ENCODE assay signal across 9 mouse cellular contexts in the genomic region with DNA sequence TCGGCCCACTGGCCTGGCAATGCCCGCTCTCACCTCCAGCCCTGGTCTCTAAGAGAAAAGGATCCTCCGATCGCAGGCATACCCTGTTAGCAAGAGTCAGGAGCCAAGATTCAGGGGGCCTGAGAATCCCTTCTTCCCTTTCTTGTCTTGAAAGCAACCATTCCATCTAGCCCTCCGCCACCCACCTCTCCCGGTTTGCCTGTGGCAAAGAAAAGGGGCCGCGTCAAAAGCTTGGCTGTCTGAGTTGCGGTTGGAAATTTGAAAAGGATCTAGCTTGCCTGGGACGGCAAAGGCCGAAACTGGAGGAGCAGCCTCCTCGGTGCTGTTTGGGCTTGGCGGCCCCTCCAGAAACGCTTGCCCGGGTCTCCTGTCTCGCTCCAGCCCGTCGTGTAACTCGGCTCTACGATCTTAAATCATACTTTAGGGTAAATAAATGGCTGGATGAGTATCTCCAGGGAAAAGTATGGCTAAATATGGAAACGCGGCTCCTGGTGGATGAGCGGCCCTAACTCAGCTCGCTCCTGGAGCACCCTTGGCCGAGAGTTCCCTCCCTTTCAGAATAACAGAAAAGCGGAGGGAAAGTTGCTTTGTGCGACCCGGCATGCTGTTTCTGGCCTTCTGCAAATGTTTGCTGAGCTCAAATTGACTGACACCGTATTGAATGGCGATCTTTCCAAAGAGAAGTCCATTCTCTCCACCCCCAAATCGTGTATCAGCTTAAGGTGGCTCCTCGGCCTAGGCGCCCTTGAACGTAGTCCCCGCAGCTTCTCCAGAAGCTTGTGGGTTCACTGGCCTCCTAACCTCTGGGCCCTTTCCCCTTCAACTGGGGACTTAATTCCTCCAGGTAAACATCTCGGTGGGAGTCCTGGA. TPM values are rescaled to one million over a fixed set of nuclear protein-coding genes. Genes with fewer than 3 reads are reported as not detected.
DNase-seq lines count a peak whose midpoint lies in the region; ATAC-seq and TF ChIP-seq lines count a peak whose summit lies in the region.
"Had no signal": no experiment of that assay in that cellular context is flagged by ENCODE, and none has a peak within 500 bp of the region (broad histone marks: within the 10 kb centered on the region; RNA-seq: fewer than 3 reads in every experiment).

No protein-coding gene starts in this region.

- no peak for TF ChIP-seq CTCF in heart, postnatal 0 days (IDR thresholded peaks at IDR 0.05; ENCODE audit: low read depth)
- no peak for TF ChIP-seq CTCF in brain, embryonic 14.5 days (IDR thresholded peaks at IDR 0.05; ENCODE audit: borderline replicate concordance, extremely low read depth, insufficient read depth, insufficient read length)
- TF ChIP-seq CTCF in forebrain, postnatal 0 days (IDR thresholded peaks at IDR 0.05; ENCODE audit: low read depth), result no peak
- TF ChIP-seq CTCF in midbrain, postnatal 0 days (IDR thresholded peaks at IDR 0.05), result no peak

- H3K9me3 ChIP-seq in heart, postnatal 0 days (replicated peaks; ENCODE audit: control insufficient read depth, low read length), result no peaks in the 10 kb centered on the region
- no peaks in the 10 kb centered on the region for H3K9me3 ChIP-seq in forebrain, postnatal 0 days (ENCODE audit: low read length)
- no peaks in the 10 kb centered on the region for H3K9me3 ChIP-seq in midbrain, postnatal 0 days (ENCODE audit: low read length)

- H3K36me3 ChIP-seq in heart, postnatal 0 days (replicated peaks; ENCODE audit: control insufficient read depth, insufficient read depth, low read length), result no peaks in the 10 kb centered on the region
- no peaks in the 10 kb centered on the region for H3K36me3 ChIP-seq in forebrain, postnatal 0 days (ENCODE audit: insufficient read depth)
- no peaks in the 10 kb centered on the region for H3K36me3 ChIP-seq in midbrain, postnatal 0 days (ENCODE audit: insufficient read depth, low read length)

- H3K27ac ChIP-seq in heart, postnatal 0 days (ENCODE audit: low read depth), result no peak overlapping the region
- H3K27ac ChIP-seq in forebrain, postnatal 0 days (ENCODE audit: low read depth, low read length), result no peak overlapping the region
- no peak overlapping the region for H3K27ac ChIP-seq in midbrain, postnatal 0 days (ENCODE audit: low read depth, low read length)

- 8% methylated on average over 36 of the region's 36 CpGs for WGBS in heart, postnatal 0 days
- WGBS in forebrain, postnatal 0 days, result 2% methylated on average over 36 of the region's 36 CpGs
- 1% methylated on average over 36 of the region's 36 CpGs for WGBS in midbrain, postnatal 0 days

- peak overlapping the region; percentile 40; the same call in 1 of the 2 replicates for H3K4me3 ChIP-seq in heart, postnatal 0 days (ENCODE audit: low read depth, low read length)
- H3K4me3 ChIP-seq in forebrain, postnatal 0 days (ENCODE audit: low read depth, low read length), result no peak overlapping the region
- 0 out of 2 replicates have a peak overlapping the region, but pooled peaks have one; percentile 8 for H3K4me3 ChIP-seq in midbrain, postnatal 0 days (ENCODE audit: low read depth, low read length)

- no peak for TF ChIP-seq POLR2A in brain, embryonic 14.5 days (IDR thresholded peaks at IDR 0.05; ENCODE audit: borderline replicate concordance, extremely low read depth, insufficient read depth, insufficient read length, poor library complexity, severe bottlenecking)

- no peak for ATAC-seq in heart, postnatal 0 days (ENCODE audit: insufficient read depth, low read depth)
- ATAC-seq in forebrain, postnatal 0 days, result no peak
- ATAC-seq in midbrain, postnatal 0 days (ENCODE audit: low FRiP score), result no peak

- no peak for DNase-seq in heart, postnatal 0 days (ENCODE audit: low spot score)
- no peak for DNase-seq in heart, adult 8-10 months (ENCODE audit: low spot score)
- DNase-seq in brain, embryonic 14.5 days (ENCODE audit: low read depth), result peak; percentile 54
- peak; percentile 25 for DNase-seq in forebrain, postnatal 0 days
- DNase-seq in midbrain, postnatal 0 days (ENCODE audit: low spot score), result no peak
- DNase-seq in ovary, postnatal 14 days (ENCODE audit: low spot score), result no peak
- DNase-seq in gastrocnemius, postnatal 36 days, result no peak
- no peak for DNase-seq in ovary, postnatal 10 days (ENCODE audit: low spot score)

- 0 out of 2 replicates have a peak, but pooled peaks cover 11% of the 10 kb centered on the region for H3K4me1 ChIP-seq in heart, postnatal 0 days (ENCODE audit: control insufficient read depth, insufficient read depth)
- H3K4me1 ChIP-seq in forebrain, postnatal 0 days (ENCODE audit: insufficient read depth), result peaks cover 11% of the 10 kb centered on the region; the same call in 1 of the 2 replicates
- H3K4me1 ChIP-seq in midbrain, postnatal 0 days (ENCODE audit: insufficient read depth, low read length), result no peaks in the 10 kb centered on the region

- H3K4me2 ChIP-seq in heart, postnatal 0 days (ENCODE audit: low read depth, low read length), result 0 out of 2 replicates have a peak overlapping the region, but pooled peaks have one; percentile 6
- no peak overlapping the region for H3K4me2 ChIP-seq in forebrain, postnatal 0 days (ENCODE audit: low read depth)
- H3K4me2 ChIP-seq in midbrain, postnatal 0 days (ENCODE audit: low read depth, low read length, poor library complexity, severe bottlenecking), result no peak overlapping the region

- no peak for TF ChIP-seq EP300 in heart, postnatal 0 days (IDR thresholded peaks at IDR 0.05; ENCODE audit: low read depth)

- peaks cover 94% of the 10 kb centered on the region for H3K27me3 ChIP-seq in heart, postnatal 0 days (ENCODE audit: control insufficient read depth, insufficient read depth, low read length)
- H3K27me3 ChIP-seq in forebrain, postnatal 0 days (ENCODE audit: insufficient read depth, low read length), result peaks cover 91% of the 10 kb centered on the region
- peaks cover 76% of the 10 kb centered on the region for H3K27me3 ChIP-seq in midbrain, postnatal 0 days (ENCODE audit: insufficient read depth, low read length)

- no peak overlapping the region for H3K9ac ChIP-seq in heart, postnatal 0 days (replicated peaks; ENCODE audit: low read depth, low read length)
- no peak overlapping the region for H3K9ac ChIP-seq in forebrain, postnatal 0 days
- H3K9ac ChIP-seq in midbrain, postnatal 0 days (replicated peaks; ENCODE audit: low read length, poor library complexity, severe bottlenecking), result no peak overlapping the region

- intact Hi-C loops in gastrocnemius, postnatal 36 days (cut with DNase I), result loop anchor here (2.0 to 10.0 kb wide), 2 partner anchors 318 to 854 kb away; no protein-coding TSS in a partner anchor

RNA-seq across cellular contexts. Expression of a gene that starts 3.4 kb away (rescaled TPM):
- total RNA-seq in heart, postnatal 0 days (2014; rRNA removed; ENCODE audit: low replicate concordance), result 3.9 and 4.1 TPM in 2 replicates
- 11.7 and 13.0 TPM in 2 replicates for polyA plus RNA-seq in heart, postnatal 0 days (2015; fragmentation: Nextera tagmentation; extraction: Ambion mirVana)
- total RNA-seq in heart, adult 8-10 months (2022), result 1 to 10 TPM in 1 of 4 experiments, under 1 TPM in 3; 0.57 to 1.4 (median 0.69) TPM
- polyA plus RNA-seq in brain, embryonic 14.5 days (2012; rRNA removed), result 17.2 and 18.6 TPM in 2 replicates
- 2.1 and 10.5 TPM in 2 replicates for total RNA-seq in forebrain, postnatal 0 days (2014; rRNA removed)
- polyA plus RNA-seq in forebrain, postnatal 0 days (2015; fragmentation: Nextera tagmentation; extraction: Ambion mirVana), result 2.5 and 7.2 TPM in 2 replicates
- total RNA-seq in midbrain, postnatal 0 days (2014; rRNA removed), result 10.4 and 13.5 TPM in 2 replicates
- 28.7 and 29.9 TPM in 2 replicates for polyA plus RNA-seq in midbrain, postnatal 0 days (2015; fragmentation: Nextera tagmentation; extraction: Ambion mirVana)
- total RNA-seq in gastrocnemius, postnatal 36 days (2021), result 1 to 10 TPM; 2.5 to 6.4 TPM
- polyA plus RNA-seq: frontal cortex, adult 2 months had no signal

Comparison
In these comparisons a context has a peak if more than half of its experiments do, and no peak if none do; other contexts are left out.
1. DNase-seq: peak in brain, embryonic 14.5 days (single experiment) and forebrain, postnatal 0 days (single experiment); none in heart, postnatal 0 days (single experiment), heart, adult 8-10 months (single experiment), midbrain, postnatal 0 days (single experiment), ovary, postnatal 14 days (single experiment), gastrocnemius, postnatal 36 days (0 of 2) and ovary, postnatal 10 days (single experiment).